Mouse (Mus musculus) ES-Bruce4 (cell line): Measurements from ENCODE around the gene Bpifc. TPM values are rescaled to one million over a fixed set of nuclear protein-coding genes. Genes with fewer than 3 reads are reported as not detected.

Source experiments
- H3K27ac ChIP-seq: 2 replicates; pipeline ENCODE4 v1.5.1; 2012; ENCODE audit warnings: low read length, inconsistent platforms; ENCODE audit not compliant: insufficient read depth
- H3K27me3 ChIP-seq: 2 replicates; pipeline ENCODE4 v1.6.1; 2012; ENCODE audit warnings: mild to moderate bottlenecking, low read length, inconsistent platforms; ENCODE audit not compliant: control insufficient read depth, poor library complexity, insufficient read depth, severe bottlenecking
- H3K36me3 ChIP-seq: 2 replicates; pipeline ENCODE4 v1.6.1; 2012; ENCODE audit warnings: inconsistent platforms, mild to moderate bottlenecking, low read length, moderate library complexity; ENCODE audit not compliant: control insufficient read depth, poor library complexity, insufficient read depth, severe bottlenecking
- H3K4me1 ChIP-seq: one replicate; pipeline ENCODE4 v1.8.1; 2011; ENCODE audit warnings: low read length; ENCODE audit not compliant: control insufficient read depth, insufficient read depth
- H3K4me3 ChIP-seq: 2 replicates; pipeline ENCODE4 v1.5.1; 2011; ENCODE audit warnings: low read depth, mild to moderate bottlenecking, low read length
- H3K9ac ChIP-seq: 2 replicates; pipeline ENCODE4 v1.6.1; 2012; ENCODE audit warnings: low read depth, mild to moderate bottlenecking, inconsistent platforms; ENCODE audit not compliant: poor library complexity, severe bottlenecking
- H3K9me3 ChIP-seq: replicated peaks from 2 replicates; pipeline ENCODE4 v1.6.1; 2012; ENCODE audit warnings: mild to moderate bottlenecking, low read length, inconsistent platforms; ENCODE audit not compliant: control insufficient read depth, poor library complexity, insufficient read depth, severe bottlenecking
- CTCF ChIP-seq: IDR thresholded peaks from one replicate; pipeline ENCODE4 v1.8.1; 2011; ENCODE audit warnings: low read depth, low read length
- EP300 ChIP-seq: IDR thresholded peaks from 2 replicates; pipeline ENCODE4 v1.6.1; 2011; ENCODE audit warnings: low read depth, low read length; ENCODE audit not compliant: insufficient read depth
- POLR2A ChIP-seq: IDR thresholded peaks from one replicate; pipeline ENCODE4 v1.8.1; 2011; ENCODE audit warnings: low read length; ENCODE audit not compliant: insufficient read depth
- polyA plus RNA-seq: library from polyadenylated mRNA; stranded (reverse); fragments of >200 nt; gene quantifications from 2 replicates; pipeline ENCODE4 v1.2.4, GENCODE M21; 2011; ENCODE audit warnings: low read depth; ENCODE audit not compliant: missing spikeins, insufficient read depth, insufficient read length

Bpifc gene
- polyA plus RNA-seq, 1 experiment = not detected

- TF ChIP-seq CTCF = peak; percentile 64
- TF ChIP-seq EP300 = no peak
Measured at GRCm38 (mm10) chr10:85968157-85968634, 43.5 kb downstream of the Bpifc start.

DNA sequence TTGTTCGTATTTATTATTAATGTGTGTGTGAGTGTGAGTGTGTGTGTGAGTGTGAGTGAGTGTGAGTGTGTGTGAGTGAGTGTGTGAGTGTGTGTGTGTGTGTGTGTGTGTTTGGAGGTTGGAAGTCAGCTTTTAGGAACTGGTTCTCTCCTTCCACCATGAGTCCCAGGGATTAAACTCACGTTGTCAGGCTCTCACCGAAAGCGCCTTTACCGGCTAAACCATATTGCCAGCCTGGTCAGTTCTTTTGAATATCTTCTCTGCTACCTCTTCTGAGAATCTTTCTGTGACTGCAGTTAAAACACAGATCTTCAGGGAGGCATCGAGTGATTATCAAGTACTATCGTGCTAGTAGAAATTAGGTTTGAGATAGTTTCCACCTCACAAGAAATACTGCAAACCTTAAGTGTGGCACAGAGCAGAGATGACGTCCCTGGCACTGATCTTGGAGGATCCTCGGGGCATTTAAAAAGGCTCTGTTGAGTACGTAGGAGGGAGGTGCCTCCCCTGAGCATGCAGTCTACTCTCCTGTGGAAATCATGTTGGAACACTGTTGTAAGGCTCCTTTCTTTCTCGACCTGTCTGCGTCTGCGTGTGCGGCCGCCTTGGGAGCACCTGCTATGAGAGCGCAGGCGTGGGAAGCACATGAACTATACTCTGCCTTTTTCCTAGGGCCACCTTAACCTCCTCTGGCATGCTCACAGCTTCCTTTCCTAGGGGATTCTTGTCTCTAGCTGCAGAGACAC lies 44.1 kb downstream of the Bpifc start:
- H3K4me1 ChIP-seq = no peaks in the 10 kb centered on the region
- no peak overlapping the region for H3K4me3 ChIP-seq
- H3K36me3 ChIP-seq = no peaks in the 10 kb centered on the region
- no peaks in the 10 kb centered on the region for H3K9me3 ChIP-seq
- no peak overlapping the region for H3K27ac ChIP-seq
- no peaks in the 10 kb centered on the region for H3K27me3 ChIP-seq
- no peak overlapping the region for H3K9ac ChIP-seq
- no peak for TF ChIP-seq EP300
- no peak for TF ChIP-seq CTCF
- TF ChIP-seq POLR2A = no peak

More at GRCm38 (mm10) chr10:85968157-85968634, 43.5 kb downstream of the Bpifc start:
- H3K27me3 ChIP-seq = no peaks in the 10 kb centered on the region
- H3K27ac ChIP-seq = no peak overlapping the region
- H3K9ac ChIP-seq = no peak overlapping the region
- no peaks in the 10 kb centered on the region for H3K9me3 ChIP-seq
- no peaks in the 10 kb centered on the region for H3K36me3 ChIP-seq
- no peak overlapping the region for H3K4me3 ChIP-seq
- no peaks in the 10 kb centered on the region for H3K4me1 ChIP-seq

DNA sequence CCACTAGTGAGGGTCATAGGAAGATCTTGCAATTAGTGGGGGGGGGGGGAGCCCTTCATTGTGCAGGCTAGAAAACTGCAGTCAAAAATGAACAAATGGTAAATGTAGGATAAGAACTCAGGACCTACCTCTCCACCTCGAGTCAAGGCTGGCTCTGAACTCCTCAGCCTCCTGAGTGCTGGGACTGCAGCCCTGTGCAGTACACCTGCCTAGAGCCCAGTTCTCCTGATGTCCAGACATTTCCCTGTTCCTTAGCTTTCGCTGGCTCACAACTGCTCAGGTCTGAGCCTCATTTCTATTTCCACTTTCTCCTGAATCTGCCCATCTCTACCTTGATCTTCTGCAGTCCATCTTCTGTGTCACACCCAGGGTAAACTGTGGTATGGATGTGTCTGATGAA lies 45.2 kb downstream of the Bpifc start:
- Histone ChIP-seq H3K9ac (no peak overlapping the region), H3K9me3 (no peaks in the 10 kb centered on the region), H3K4me1 (no peaks in the 10 kb centered on the region), H3K27ac (no peak overlapping the region), H3K27me3 (no peaks in the 10 kb centered on the region), H3K4me3 (no peak overlapping the region), H3K36me3 (no peaks in the 10 kb centered on the region)
- TF ChIP-seq EP300 (no peak), POLR2A (no peak), CTCF (no peak)

GRCm38 (mm10) chr10:85964316-85964715 lies 47.4 kb downstream of the Bpifc start:
- no peak for TF ChIP-seq EP300
- TF ChIP-seq POLR2A = no peak
- no peak for TF ChIP-seq CTCF
- Histone ChIP-seq H3K4me1 (no peaks in the 10 kb centered on the region), H3K36me3 (no peaks in the 10 kb centered on the region), H3K9ac (no peak overlapping the region), H3K4me3 (no peak overlapping the region), H3K27me3 (no peaks in the 10 kb centered on the region), H3K27ac (no peak overlapping the region), H3K9me3 (no peaks in the 10 kb centered on the region)

- Histone ChIP-seq H3K27ac (no peak overlapping the region), H3K9me3 (no peaks in the 10 kb centered on the region), H3K9ac (no peak overlapping the region), H3K27me3 (no peaks in the 10 kb centered on the region), H3K4me3 (no peak overlapping the region), H3K36me3 (no peaks in the 10 kb centered on the region), H3K4me1 (no peaks in the 10 kb centered on the region)
- TF ChIP-seq POLR2A (no peak), CTCF (no peak)
Measured at GRCm38 (mm10) chr10:85962897-85963296, 48.8 kb downstream of the Bpifc start.

DNA sequence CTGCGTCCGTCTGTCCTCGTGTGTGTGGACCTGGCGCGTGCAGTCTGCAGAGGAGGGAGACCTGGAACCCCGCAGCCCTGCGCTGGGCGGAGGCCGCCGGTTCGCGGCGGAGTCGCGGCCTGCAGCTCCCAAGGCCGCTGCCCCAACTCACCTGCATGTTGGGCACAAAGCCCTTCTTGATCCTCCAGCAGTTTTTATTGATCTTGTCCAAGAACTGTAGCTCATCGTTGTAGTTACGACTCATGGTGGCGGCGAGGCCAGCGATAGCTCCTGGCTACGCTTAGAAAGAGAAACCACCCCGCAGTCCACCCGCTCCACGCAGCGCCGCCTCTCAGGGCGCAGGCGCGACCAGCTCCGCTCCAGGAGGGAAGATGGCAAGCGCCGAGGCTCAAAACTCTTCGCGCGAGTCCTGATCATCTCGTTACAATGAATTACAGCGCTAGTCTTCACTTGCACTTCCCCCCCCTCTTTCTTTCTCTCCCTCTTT lies 54.2 kb downstream of the Bpifc start, which contains the start of gene Rtcb:
Gene Rtcb (minus strand): TSS at position 360 of the 487 bp plus-strand sequence.
- no peak for TF ChIP-seq POLR2A
- TF ChIP-seq EP300 = no peak

More for the DNA sequence above, 54.2 kb downstream of the Bpifc start, which contains the start of gene Rtcb:
- Histone ChIP-seq H3K4me3 (peak within 1 kb of the TSS; percentile 97), H3K9me3 (no peaks in the 10 kb centered on the region), H3K36me3 (peaks cover 26% of the 10 kb centered on the region), H3K4me1 (no peaks in the 10 kb centered on the region), H3K27me3 (no peaks in the 10 kb centered on the region), H3K27ac (no peak within 1 kb of the TSS), H3K9ac (peak within 1 kb of the TSS; percentile 67)
